ENCODE assay signal across 14 mouse cellular contexts in genomic region chr12:71366175-71366574, GRCm38 (mm10). TPM values are rescaled to one million over a fixed set of nuclear protein-coding genes. Genes with fewer than 3 reads are reported as not detected.
DNase-seq lines count a peak whose midpoint lies in the region; ATAC-seq and TF ChIP-seq lines count a peak whose summit lies in the region.
"Had no signal": no experiment of that assay in that cellular context is flagged by ENCODE, and none has a peak within 500 bp of the region (broad histone marks: within the 10 kb centered on the region; RNA-seq: fewer than 3 reads in every experiment).

No protein-coding gene starts in this region.

- TF ChIP-seq CTCF in brain, embryonic 14.5 days (IDR thresholded peaks at IDR 0.05; ENCODE audit: borderline replicate concordance, extremely low read depth, insufficient read depth, insufficient read length) = no peak
- no peak for TF ChIP-seq CTCF in stomach, postnatal 0 days (IDR thresholded peaks at IDR 0.05; ENCODE audit: low read depth)

- no peak overlapping the region for H3K27ac ChIP-seq in heart, embryonic 15.5 days
- no peak overlapping the region for H3K27ac ChIP-seq in limb, embryonic 10.5 days
- H3K27ac ChIP-seq in stomach, postnatal 0 days (replicated peaks) = no peak overlapping the region
- H3K27ac ChIP-seq: embryonic facial prominence, embryonic 12.5 days; heart, embryonic 13.5 days; limb, embryonic 13.5 days had no signal

- no peak for TF ChIP-seq POLR2A in brain, embryonic 14.5 days (IDR thresholded peaks at IDR 0.05; ENCODE audit: borderline replicate concordance, extremely low read depth, insufficient read depth, insufficient read length, poor library complexity, severe bottlenecking)

- no peaks in the 10 kb centered on the region for H3K9me3 ChIP-seq in heart, embryonic 15.5 days (replicated peaks)
- H3K9me3 ChIP-seq in limb, embryonic 10.5 days (replicated peaks) = no peaks in the 10 kb centered on the region
- H3K9me3 ChIP-seq in stomach, postnatal 0 days (ENCODE audit: control insufficient read depth, low read length) = no peaks in the 10 kb centered on the region
- H3K9me3 ChIP-seq: embryonic facial prominence, embryonic 12.5 days; heart, embryonic 13.5 days; limb, embryonic 13.5 days had no signal

- no peak overlapping the region for H3K9ac ChIP-seq in heart, embryonic 15.5 days
- no peak overlapping the region for H3K9ac ChIP-seq in stomach, postnatal 0 days (ENCODE audit: low read length)
- H3K9ac ChIP-seq: embryonic facial prominence, embryonic 12.5 days; heart, embryonic 13.5 days; limb, embryonic 13.5 days had no signal

- no peak overlapping the region for H3K4me3 ChIP-seq in heart, embryonic 15.5 days
- no peak overlapping the region for H3K4me3 ChIP-seq in limb, embryonic 10.5 days
- H3K4me3 ChIP-seq in stomach, postnatal 0 days (ENCODE audit: low read depth, low read length) = no peak overlapping the region
- H3K4me3 ChIP-seq: embryonic facial prominence, embryonic 12.5 days; heart, embryonic 13.5 days; limb, embryonic 13.5 days had no signal

- DNase-seq in layer of hippocampus, postnatal 14 days (ENCODE audit: low spot score in 2 of 2) = peak; percentile 41 to 77
- DNase-seq in layer of hippocampus, adult 8-10 months (ENCODE audit: low spot score in 2 of 2) = no peak
- peak; percentile 78 for DNase-seq in brain, embryonic 14.5 days (ENCODE audit: low read depth)
- DNase-seq in cerebellum, postnatal 10 days = peak; percentile 72 to 85
- DNase-seq in limb, embryonic 10.5 days (ENCODE audit: low spot score) = no peak
- DNase-seq in stomach, postnatal 0 days (ENCODE audit: low spot score) = no peak
- no peak for DNase-seq in kidney, postnatal 10 days
- DNase-seq: adrenal gland, postnatal 14 days; thymus, postnatal 36 days had no signal

- no peak for TF ChIP-seq EP300 in stomach, postnatal 0 days (optimal IDR thresholded peaks at IDR 0.05)

- H3K27me3 ChIP-seq in heart, embryonic 15.5 days = no peaks in the 10 kb centered on the region
- H3K27me3 ChIP-seq in limb, embryonic 10.5 days (ENCODE audit: low read depth, poor library complexity, severe bottlenecking) = no peaks in the 10 kb centered on the region
- H3K27me3 ChIP-seq in stomach, postnatal 0 days (ENCODE audit: control insufficient read depth, insufficient read depth, low read length) = no peaks in the 10 kb centered on the region
- H3K27me3 ChIP-seq: embryonic facial prominence, embryonic 12.5 days had no signal

- 0 out of 2 replicates have a peak, but pooled peaks cover 7% of the 10 kb centered on the region for H3K4me1 ChIP-seq in heart, embryonic 15.5 days (replicated peaks)
- H3K4me1 ChIP-seq in limb, embryonic 10.5 days = peaks cover 18% of the 10 kb centered on the region
- H3K4me1 ChIP-seq in stomach, postnatal 0 days (replicated peaks; ENCODE audit: control insufficient read depth, insufficient read depth) = no peaks in the 10 kb centered on the region
- H3K4me1 ChIP-seq: limb, embryonic 13.5 days had no signal

- ATAC-seq in heart, embryonic 15.5 days (replicated peaks; ENCODE audit: insufficient number of reproducible peaks, insufficient read depth, low FRiP score, low read depth) = peak; percentile 58; the same call in 1 of the 2 replicates
- ATAC-seq in stomach, postnatal 0 days (ENCODE audit: low FRiP score, low TSS enrichment) = no peak

- WGBS in heart, embryonic 15.5 days = 48% methylated on average over 6 of the region's 6 CpGs
- WGBS in limb, embryonic 10.5 days = 63% methylated on average over 6 of the region's 6 CpGs
- 61% methylated on average over 6 of the region's 6 CpGs for WGBS in stomach, postnatal 0 days

- H3K36me3 ChIP-seq in heart, embryonic 15.5 days = no peaks in the 10 kb centered on the region
- H3K36me3 ChIP-seq in limb, embryonic 10.5 days = no peaks in the 10 kb centered on the region
- H3K36me3 ChIP-seq in stomach, postnatal 0 days (ENCODE audit: control insufficient read depth, insufficient read depth, low read length) = no peaks in the 10 kb centered on the region
- H3K36me3 ChIP-seq: embryonic facial prominence, embryonic 12.5 days; heart, embryonic 13.5 days; limb, embryonic 13.5 days had no signal

- no peak overlapping the region for H3K4me2 ChIP-seq in heart, embryonic 15.5 days
- no peak overlapping the region for H3K4me2 ChIP-seq in stomach, postnatal 0 days (replicated peaks; ENCODE audit: low read depth)
- H3K4me2 ChIP-seq: embryonic facial prominence, embryonic 12.5 days; heart, embryonic 13.5 days; limb, embryonic 13.5 days; midbrain, embryonic 11.5 days had no signal

RNA-seq across cellular contexts. Expression of gene Dact1, which starts 56.5 kb away (rescaled TPM):
- 10 to 100 TPM; 12.7 to 15.1 TPM for total RNA-seq in layer of hippocampus, postnatal 14 days (2021)
- total RNA-seq in layer of hippocampus, adult 8-10 months (2022) = 1 to 10 TPM; 6.7 to 7.7 (median 7.2) TPM
- polyA plus RNA-seq in brain, embryonic 14.5 days (2012; rRNA removed) = 50.1 and 58.5 TPM in 2 replicates
- polyA plus RNA-seq in heart, embryonic 15.5 days (2015; fragmentation: Nextera tagmentation; extraction: Ambion mirVana) = 8.6 and 12.4 TPM in 2 replicates
- polyA plus RNA-seq in limb, embryonic 10.5 days (2016; fragmentation: Nextera tagmentation; extraction: Ambion mirVana) = 9.8 and 18.8 TPM in 2 replicates
- polyA plus RNA-seq in stomach, postnatal 0 days (2015; fragmentation: Nextera tagmentation; extraction: Ambion mirVana) = 5.1 and 5.9 TPM in 2 replicates

Comparison
In these comparisons a context has a peak if more than half of its experiments do, and no peak if none do; other contexts are left out.
1. DNase-seq: peak in layer of hippocampus, postnatal 14 days (2 of 2), brain, embryonic 14.5 days (single experiment) and cerebellum, postnatal 10 days (2 of 2); none in layer of hippocampus, adult 8-10 months (0 of 2), limb, embryonic 10.5 days (single experiment), stomach, postnatal 0 days (single experiment) and kidney, postnatal 10 days (single experiment).